Mouse (Mus musculus) liver, postnatal 0 days (tissue): ENCODE data around the gene Slc6a21. TPM values are rescaled to one million over a fixed set of nuclear protein-coding genes. Genes with fewer than 3 reads are reported as not detected.

ENCODE experiments used
- ATAC-seq: fragments of 200-750 bp; cut with Nextera tagmentation; 2 replicates; pipeline ENCODE4 v1.8.0; 2017; ENCODE audit warnings: mild to moderate bottlenecking, moderate library complexity
- DNase-seq: peaks from one replicate; pipeline ENCODE4 v3.0.0-alpha.2; 2016
- H3K27ac ChIP-seq: fragments of 300-500 bp; sonication (generic); 2 replicates; pipeline ENCODE4 v1.5.1; 2014; ENCODE audit warnings: antibody characterized with exemption, moderate library complexity, mild to moderate bottlenecking, low read depth
- H3K27me3 ChIP-seq: fragments of 300-500 bp; sonication (generic); 2 replicates; pipeline ENCODE4 v1.6.1; 2014; ENCODE audit warnings: low read length, control low read depth, mixed read lengths; ENCODE audit not compliant: insufficient read depth
- H3K36me3 ChIP-seq: fragments of 300-500 bp; sonication (generic); replicated peaks from 2 replicates; pipeline ENCODE4 v1.6.1; 2014; ENCODE audit warnings: mild to moderate bottlenecking, control low read depth, low read length, moderate library complexity, mixed read lengths; ENCODE audit not compliant: insufficient read depth
- H3K4me1 ChIP-seq: fragments of 300-500 bp; sonication (generic); 2 replicates; pipeline ENCODE4 v1.6.1; 2014; ENCODE audit warnings: antibody characterized with exemption, mild to moderate bottlenecking, control low read depth; ENCODE audit not compliant: insufficient read depth
- H3K4me2 ChIP-seq: fragments of 300-500 bp; sonication (generic); 2 replicates; pipeline ENCODE4 v1.6.1; 2014; ENCODE audit warnings: low read depth, mild to moderate bottlenecking, low read length, moderate library complexity, mixed read lengths
- H3K4me3 ChIP-seq: fragments of 300-500 bp; sonication (generic); 2 replicates; pipeline ENCODE4 v1.5.1; 2014; ENCODE audit warnings: low read depth, low read length
- H3K9ac ChIP-seq: fragments of 300-500 bp; sonication (generic); replicated peaks from 2 replicates; pipeline ENCODE4 v1.6.1; 2014; ENCODE audit warnings: mild to moderate bottlenecking, moderate library complexity
- H3K9me3 ChIP-seq: fragments of 300-500 bp; sonication (generic); 2 replicates; pipeline ENCODE4 v1.6.1; 2016; ENCODE audit warnings: mild to moderate bottlenecking, control low read depth, low read length, mixed read lengths
- CTCF ChIP-seq: sonication (generic); IDR thresholded peaks from 2 replicates; pipeline ENCODE4 v1.5.1; 2016; ENCODE audit warnings: antibody characterized with exemption, low read depth
- EP300 ChIP-seq: IDR thresholded peaks from 2 replicates; pipeline ENCODE4 v1.6.1; 2016; ENCODE audit warnings: antibody characterized with exemption, low read depth, mild to moderate bottlenecking
- WGBS: fragments of 180-500 bp; shearing (Covaris S2); extraction: QIAGEN DNeasy Blood & Tissue Kit; methylation state at CpG from one replicate; pipeline ENCODE4 v1.1.7; 2014; ENCODE audit not compliant: insufficient replicate concordance; 5-methylcytosine and 5-hydroxymethylcytosine counted together
- polyA plus RNA-seq: library from polyadenylated mRNA; unstranded; fragments of >200 nt; fragmentation: Nextera tagmentation; extraction: Ambion mirVana; gene quantifications from 2 replicates; pipeline ENCODE4 v1.2.1, GENCODE M21; 2015

Slc6a21 gene
- polyA plus RNA-seq, 1 experiment from 2014 or later, result 0.43 TPM

DNA sequence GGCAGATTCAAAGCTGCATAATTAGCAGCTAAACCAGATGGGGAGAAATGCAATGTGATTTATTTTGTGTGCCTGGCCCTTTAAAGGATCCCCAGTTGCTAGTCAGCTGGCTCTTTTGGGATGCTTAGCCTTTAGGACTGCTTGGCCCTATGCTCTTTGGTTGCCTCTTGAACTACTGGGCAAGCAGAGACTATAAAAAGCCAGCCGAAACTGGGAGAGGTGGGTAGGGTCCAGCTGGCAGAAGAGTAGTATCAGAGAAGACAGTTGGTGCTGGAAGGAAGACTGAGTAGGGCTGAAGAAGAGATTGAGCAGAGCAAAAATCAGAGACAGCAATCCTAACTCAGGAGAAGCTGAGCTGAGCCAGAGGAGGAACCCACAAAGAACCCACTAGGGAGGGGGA lies 19.3 kb downstream of the Slc6a21 start:
- H3K36me3 ChIP-seq, result no peaks in the 10 kb centered on the region
- no peak overlapping the region for H3K27ac ChIP-seq
- no peaks in the 10 kb centered on the region for H3K9me3 ChIP-seq
- H3K9ac ChIP-seq, result no peak overlapping the region
- ATAC-seq (no peak), DNase-seq (no peak)
- H3K4me1 ChIP-seq, result 0 out of 2 replicates have a peak, but pooled peaks cover 2% of the 10 kb centered on the region
- no peak overlapping the region for H3K4me3 ChIP-seq
- 72% methylated on average over 1 of the region's 1 CpGs for WGBS
- no peak overlapping the region for H3K4me2 ChIP-seq
- H3K27me3 ChIP-seq, result 0 out of 2 replicates have a peak, but pooled peaks cover 3% of the 10 kb centered on the region
- TF ChIP-seq EP300 (no peak), CTCF (no peak)

DNA sequence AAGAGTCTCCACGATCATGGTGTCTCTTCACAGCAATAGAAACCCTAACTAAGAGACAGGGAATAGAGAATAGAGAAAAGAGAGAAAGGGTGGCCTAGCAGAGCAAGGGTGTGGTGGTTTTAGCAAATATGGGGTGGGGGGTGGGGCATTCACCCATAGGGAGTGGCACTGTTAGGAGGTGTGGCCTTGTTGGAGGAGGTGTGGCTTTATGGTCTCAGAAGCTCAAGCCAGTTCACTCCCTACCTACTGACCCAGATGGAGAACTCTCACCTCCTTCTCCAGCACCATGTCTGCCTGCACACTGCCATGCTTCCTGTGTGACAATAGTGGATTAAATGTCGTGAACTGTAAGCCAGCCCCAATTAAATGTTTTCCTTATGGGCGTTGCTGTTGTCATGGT lies 20.2 kb downstream of the Slc6a21 start:
- TF ChIP-seq CTCF (no peak), EP300 (no peak)
- no peak overlapping the region for H3K27ac ChIP-seq
- H3K4me1 ChIP-seq, result 0 out of 2 replicates have a peak, but pooled peaks cover 2% of the 10 kb centered on the region
- 65% methylated on average over 3 of the region's 3 CpGs for WGBS
- DNase-seq (no peak), ATAC-seq (no peak)
- no peak overlapping the region for H3K4me2 ChIP-seq
- H3K9me3 ChIP-seq, result no peaks in the 10 kb centered on the region
- no peak overlapping the region for H3K9ac ChIP-seq
- 0 out of 2 replicates have a peak, but pooled peaks cover 3% of the 10 kb centered on the region for H3K27me3 ChIP-seq
- H3K36me3 ChIP-seq, result no peaks in the 10 kb centered on the region
- no peak overlapping the region for H3K4me3 ChIP-seq

DNA sequence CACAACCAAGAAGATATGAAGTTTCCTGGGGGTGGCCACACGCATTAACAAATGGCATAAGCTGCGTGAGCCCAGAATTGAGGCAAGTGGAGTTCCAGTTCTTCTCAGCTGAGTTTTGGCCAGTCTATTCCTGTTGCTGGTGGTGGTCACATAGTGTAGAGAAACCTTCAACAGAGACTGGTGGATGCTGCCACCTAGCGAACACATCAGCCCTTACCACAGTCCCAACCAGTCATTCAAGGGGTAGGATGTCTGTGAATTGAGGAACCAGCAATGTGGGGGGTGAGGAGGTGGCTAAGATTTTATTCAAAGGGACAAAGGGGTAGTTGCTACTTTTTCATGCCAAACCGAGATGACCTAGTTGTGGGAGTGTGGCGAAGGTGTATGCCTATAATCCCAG lies 22.4 kb downstream of the Slc6a21 start:
- TF ChIP-seq CTCF (peak; percentile 89), EP300 (no peak)
- Histone ChIP-seq H3K27me3 (0 out of 2 replicates have a peak, but pooled peaks cover 3% of the 10 kb centered on the region), H3K4me3 (no peak overlapping the region), H3K9me3 (no peaks in the 10 kb centered on the region), H3K9ac (no peak overlapping the region), H3K4me2 (no peak overlapping the region), H3K36me3 (no peaks in the 10 kb centered on the region), H3K4me1 (0 out of 2 replicates have a peak, but pooled peaks cover 2% of the 10 kb centered on the region), H3K27ac (no peak overlapping the region)
- ATAC-seq, result peak; percentile 94
- DNase-seq, result peak; percentile 78
- 4% methylated on average over 5 of the region's 5 CpGs for WGBS

DNA sequence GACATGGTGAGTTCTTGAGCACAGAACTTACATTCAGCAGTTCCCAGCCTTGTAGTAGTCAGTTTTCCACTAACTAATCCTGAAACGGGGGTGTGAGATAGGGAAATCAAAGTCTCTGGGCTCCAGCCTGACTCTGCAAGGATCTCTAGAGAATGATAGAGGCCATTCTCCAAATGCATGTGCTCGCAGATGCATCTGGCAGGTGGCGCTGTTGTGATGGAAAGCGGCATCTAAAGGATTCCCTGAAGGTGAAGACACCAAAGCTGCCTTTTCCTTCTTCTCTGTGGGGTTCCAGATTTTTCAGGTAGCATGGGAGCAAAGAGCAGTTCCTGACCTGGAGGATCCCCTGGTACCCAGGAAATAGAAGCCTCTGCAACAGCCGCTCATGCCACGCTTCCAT lies 23.0 kb downstream of the Slc6a21 start:
- ATAC-seq, result peak; percentile 45; the same call in 1 of the 2 replicates
- Histone ChIP-seq H3K4me1 (0 out of 2 replicates have a peak, but pooled peaks cover 2% of the 10 kb centered on the region), H3K4me2 (no peak overlapping the region), H3K9me3 (no peaks in the 10 kb centered on the region), H3K27ac (no peak overlapping the region), H3K4me3 (no peak overlapping the region), H3K27me3 (0 out of 2 replicates have a peak, but pooled peaks cover 3% of the 10 kb centered on the region), H3K36me3 (no peaks in the 10 kb centered on the region), H3K9ac (no peak overlapping the region)
- TF ChIP-seq CTCF (peak; percentile 67), EP300 (no peak)
- WGBS, result 11% methylated on average over 6 of the region's 6 CpGs
- peak; percentile 53 for DNase-seq

DNA sequence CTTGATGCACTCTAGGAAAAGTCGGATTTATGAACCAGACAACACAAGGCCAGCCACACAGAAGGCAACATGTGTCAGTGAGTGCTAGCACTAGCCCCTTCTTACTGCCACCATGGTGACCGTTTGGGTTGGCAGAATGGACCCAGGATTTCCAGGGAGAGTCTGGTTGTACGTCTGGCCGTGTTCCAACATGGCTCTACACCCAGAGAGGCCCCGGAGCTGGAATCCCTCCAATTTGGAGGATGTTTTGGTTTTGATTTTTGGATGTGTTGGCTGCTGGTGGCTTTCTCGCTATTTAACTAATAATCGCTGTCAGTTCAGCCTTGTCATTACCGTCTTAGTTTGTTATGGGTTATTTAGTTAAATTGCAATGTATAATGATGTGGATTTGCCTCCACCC lies 25.3 kb downstream of the Slc6a21 start:
- Histone ChIP-seq H3K36me3 (no peaks in the 10 kb centered on the region), H3K9me3 (no peaks in the 10 kb centered on the region), H3K4me1 (0 out of 2 replicates have a peak, but pooled peaks cover 2% of the 10 kb centered on the region), H3K4me3 (no peak overlapping the region), H3K27me3 (0 out of 2 replicates have a peak, but pooled peaks cover 3% of the 10 kb centered on the region), H3K27ac (no peak overlapping the region), H3K9ac (no peak overlapping the region), H3K4me2 (no peak overlapping the region)
- ATAC-seq, result no peak
- DNase-seq, result no peak
- TF ChIP-seq EP300, result no peak
- no peak for TF ChIP-seq CTCF
- WGBS, result 74% methylated on average over 8 of the region's 8 CpGs

DNA sequence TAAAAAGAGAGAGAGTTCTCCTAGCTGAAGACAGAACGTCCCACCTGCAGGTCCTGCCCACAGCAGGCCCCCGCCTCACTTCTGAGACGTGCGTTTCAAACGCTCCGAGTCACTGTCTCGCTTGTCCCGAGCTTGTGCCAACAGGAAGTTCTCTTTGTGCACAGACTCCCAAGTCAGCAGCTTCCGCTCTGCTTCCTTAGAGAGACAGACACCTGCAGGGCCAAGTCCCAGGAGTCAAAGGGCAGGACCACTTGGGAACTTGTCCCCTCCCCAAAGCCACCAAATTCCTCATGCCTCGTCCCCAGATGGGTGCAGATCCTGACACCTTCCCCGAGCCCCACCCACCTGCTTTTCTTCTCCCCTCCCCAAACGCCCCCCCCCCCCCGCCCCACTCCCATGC lies 27.6 kb downstream of the Slc6a21 start:
- no peaks in the 10 kb centered on the region for H3K36me3 ChIP-seq
- no peaks in the 10 kb centered on the region for H3K4me1 ChIP-seq
- TF ChIP-seq CTCF, result no peak
- no peak for TF ChIP-seq EP300
- no peak overlapping the region for H3K27ac ChIP-seq
- no peak for ATAC-seq
- no peak overlapping the region for H3K4me3 ChIP-seq
- no peak overlapping the region for H3K9ac ChIP-seq
- no peak for DNase-seq
- peak overlapping the region; percentile 24; the same call in 1 of the 2 replicates for H3K4me2 ChIP-seq
- H3K9me3 ChIP-seq, result no peaks in the 10 kb centered on the region
- WGBS, result 38% methylated on average over 10 of the region's 13 CpGs
- H3K27me3 ChIP-seq, result 0 out of 2 replicates have a peak, but pooled peaks cover 3% of the 10 kb centered on the region
